ENCODE assay signal across 7 mouse cellular contexts in genomic region chr12:76458445-76458844, GRCm38 (mm10). TPM values are rescaled to one million over a fixed set of nuclear protein-coding genes. Genes with fewer than 3 reads are reported as not detected.
"Had no signal": no experiment of that assay in that cellular context is flagged by ENCODE, and none has a peak within 500 bp of the region (broad histone marks: within the 10 kb centered on the region; RNA-seq: fewer than 3 reads in every experiment).

No protein-coding gene starts in this region.

RNA-seq across cellular contexts. Expression of gene Ppp1r36, which starts 41.1 kb away (rescaled TPM):
- total RNA-seq: gastrocnemius, adult 2 months; gastrocnemius, postnatal 25 days; granulocyte monocyte progenitor cell, adult 5-6 weeks; heart, postnatal 25 days had no signal
- polyA plus RNA-seq: inflammation-experienced regulatory T-cells, adult 6 months; large intestine, adult 2 months; liver, adult 2 months had no signal
